ENCODE assay signal across 9 mouse cellular contexts in the genomic region with DNA sequence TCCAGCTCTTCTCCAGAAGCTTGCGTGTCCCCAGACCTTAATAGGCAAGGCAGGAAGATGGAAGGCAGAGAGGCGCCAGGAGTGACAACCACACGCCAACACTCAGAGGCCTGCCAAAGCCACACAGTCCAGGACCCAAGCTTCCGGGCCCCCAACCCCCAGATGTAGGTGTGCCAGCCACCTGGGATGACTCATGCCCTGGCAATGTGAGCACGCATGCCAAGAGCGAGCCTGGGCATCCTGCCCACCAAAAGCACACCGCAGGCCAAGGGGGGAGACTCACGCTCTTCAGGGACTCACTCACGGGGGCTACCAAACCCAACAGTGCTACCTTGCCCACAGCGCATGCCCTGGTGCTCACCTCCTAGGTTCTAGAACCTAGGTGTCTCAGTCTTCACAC. TPM values are rescaled to one million over a fixed set of nuclear protein-coding genes. Genes with fewer than 3 reads are reported as not detected.
DNase-seq lines count a peak whose midpoint lies in the region; ATAC-seq and TF ChIP-seq lines count a peak whose summit lies in the region.
"Had no signal": no experiment of that assay in that cellular context is flagged by ENCODE, and none has a peak within 500 bp of the region (broad histone marks: within the 10 kb centered on the region; RNA-seq: fewer than 3 reads in every experiment).

No protein-coding gene starts in this region.

- H3K4me2 ChIP-seq in lung, embryonic 15.5 days = peak overlapping the region; percentile 83

- peak overlapping the region; percentile 63; the same call in 1 of the 2 replicates for H3K27ac ChIP-seq in gastrocnemius, adult 2 months
- H3K27ac ChIP-seq in heart, embryonic 10.5 days = no peak overlapping the region
- no peak overlapping the region for H3K27ac ChIP-seq in lung, embryonic 15.5 days

- 56% methylated on average over 10 of the region's 10 CpGs for WGBS in heart, embryonic 10.5 days
- WGBS in lung, embryonic 15.5 days = 36% methylated on average over 10 of the region's 10 CpGs

- peaks cover 81% of the 10 kb centered on the region for H3K27me3 ChIP-seq in heart, embryonic 10.5 days (ENCODE audit: insufficient read depth, poor library complexity, severe bottlenecking)
- peaks cover 65% of the 10 kb centered on the region for H3K27me3 ChIP-seq in lung, embryonic 15.5 days

- peak; percentile 86 for ATAC-seq in lung, embryonic 15.5 days (ENCODE audit: borderline replicate concordance, extremely low read depth, low FRiP score, low TSS enrichment)

- H3K9ac ChIP-seq in lung, embryonic 15.5 days = no peak overlapping the region

- no peaks in the 10 kb centered on the region for H3K9me3 ChIP-seq in heart, embryonic 10.5 days
- no peaks in the 10 kb centered on the region for H3K9me3 ChIP-seq in lung, embryonic 15.5 days

- H3K36me3 ChIP-seq in heart, embryonic 10.5 days = no peaks in the 10 kb centered on the region
- H3K36me3 ChIP-seq in lung, embryonic 15.5 days = no peaks in the 10 kb centered on the region

- peak; percentile 43 for DNase-seq in gastrocnemius, adult 2 months
- no peak for DNase-seq in gastrocnemius, postnatal 10 days
- DNase-seq in cerebellum, adult 18-20 months = peak; percentile 80 to 86
- peak; percentile 74 for DNase-seq in heart, embryonic 10.5 days (ENCODE audit: low spot score)
- peak; percentile 43 to 45 for DNase-seq in kidney, adult 8-10 months
- peak; percentile 61 to 69 for DNase-seq in right cerebral cortex, adult 2 months (ENCODE audit: low spot score in 2 of 2)
- no peak for DNase-seq in MN1 (ENCODE audit: low spot score)

- peaks cover 19% of the 10 kb centered on the region for H3K4me1 ChIP-seq in heart, embryonic 10.5 days
- H3K4me1 ChIP-seq in lung, embryonic 15.5 days = peaks cover 17% of the 10 kb centered on the region

- TF ChIP-seq CTCF in gastrocnemius, adult 2 months (IDR thresholded peaks at IDR 0.05) = no peak

- intact Hi-C loops in gastrocnemius, adult 2 months (cut with DNase I) = no loop called here

- peak overlapping the region; percentile 70 for H3K4me3 ChIP-seq in gastrocnemius, adult 2 months
- H3K4me3 ChIP-seq in heart, embryonic 10.5 days = peak overlapping the region; percentile 59
- peak overlapping the region; percentile 40 for H3K4me3 ChIP-seq in lung, embryonic 15.5 days

RNA-seq across cellular contexts. Expression of gene Rnf39, which starts 0.3 kb away (rescaled TPM):
- under 1 TPM; 0.14 to 0.33 TPM for total RNA-seq in gastrocnemius, adult 2 months (2021)
- under 1 TPM in 1 of 2 experiments, not detected in 1; 0.47 TPM for total RNA-seq in gastrocnemius, postnatal 10 days (2021)
- not detected in 2 replicates for polyA plus RNA-seq in heart, embryonic 10.5 days (2016; fragmentation: Nextera tagmentation; extraction: Ambion mirVana)
- polyA plus RNA-seq in lung, embryonic 15.5 days (2015; fragmentation: Nextera tagmentation; extraction: Ambion mirVana) = 0.43 and 1.1 TPM in 2 replicates
- total RNA-seq: MEL had no signal

RNA-seq across cellular contexts. Expression of gene Ppp1r11, which starts 9.2 kb away (rescaled TPM):
- 10 to 100 TPM; 52.2 to 57.7 TPM for total RNA-seq in gastrocnemius, adult 2 months (2021)
- 10 to 100 TPM; 62.6 to 63.5 TPM for total RNA-seq in gastrocnemius, postnatal 10 days (2021)
- 98.8 and 121 TPM in 2 replicates for polyA plus RNA-seq in heart, embryonic 10.5 days (2016; fragmentation: Nextera tagmentation; extraction: Ambion mirVana)
- polyA plus RNA-seq in lung, embryonic 15.5 days (2015; fragmentation: Nextera tagmentation; extraction: Ambion mirVana) = 104 and 113 TPM in 2 replicates

RNA-seq across cellular contexts. Expression of gene Znrd1, which starts 16.0 kb away (rescaled TPM):
- 10 to 100 TPM; 17.7 to 23.6 TPM for total RNA-seq in gastrocnemius, adult 2 months (2021)
- 10 to 100 TPM; 19.6 to 23.2 TPM for total RNA-seq in gastrocnemius, postnatal 10 days (2021)
- polyA plus RNA-seq in heart, embryonic 10.5 days (2016; fragmentation: Nextera tagmentation; extraction: Ambion mirVana) = 45.2 and 55.4 TPM in 2 replicates
- 98.4 and 102 TPM in 2 replicates for polyA plus RNA-seq in lung, embryonic 15.5 days (2015; fragmentation: Nextera tagmentation; extraction: Ambion mirVana)

RNA-seq across cellular contexts. Expression of gene Znrd1as, which starts 16.0 kb away (rescaled TPM):
- total RNA-seq in gastrocnemius, adult 2 months (2021) = 10 to 100 TPM; 18.2 to 22.4 TPM
- 1 to 10 TPM; 7.5 to 9.4 TPM for total RNA-seq in gastrocnemius, postnatal 10 days (2021)
- polyA plus RNA-seq in heart, embryonic 10.5 days (2016; fragmentation: Nextera tagmentation; extraction: Ambion mirVana) = 7.7 and 10.3 TPM in 2 replicates
- 5.2 and 6.7 TPM in 2 replicates for polyA plus RNA-seq in lung, embryonic 15.5 days (2015; fragmentation: Nextera tagmentation; extraction: Ambion mirVana)

RNA-seq across cellular contexts. Expression of gene 2410137M14Rik, which starts 38.6 kb away (rescaled TPM):
- total RNA-seq in gastrocnemius, adult 2 months (2021) = under 1 TPM in 1 of 2 experiments, not detected in 1; 0.45 TPM
- total RNA-seq in gastrocnemius, postnatal 10 days (2021) = not detected
- 0.19 and 0.32 TPM in 2 replicates for polyA plus RNA-seq in heart, embryonic 10.5 days (2016; fragmentation: Nextera tagmentation; extraction: Ambion mirVana)
- polyA plus RNA-seq in lung, embryonic 15.5 days (2015; fragmentation: Nextera tagmentation; extraction: Ambion mirVana) = not detected in 2 replicates
- total RNA-seq: MEL had no signal

Comparison
In these comparisons a context has a peak if more than half of its experiments do, and no peak if none do; other contexts are left out.
1. DNase-seq: peak in gastrocnemius, adult 2 months (single experiment), cerebellum, adult 18-20 months (2 of 2), heart, embryonic 10.5 days (single experiment), kidney, adult 8-10 months (2 of 2) and right cerebral cortex, adult 2 months (2 of 2); none in gastrocnemius, postnatal 10 days (single experiment) and MN1 (single experiment).
2. Peak in every context shown above with its lines, with median percentiles within 50 percentile points of each other: H3K4me3 ChIP-seq.